Mouse (Mus musculus) MEL (cell line): Measurements from ENCODE around the gene Morc1. TPM values are rescaled to one million over a fixed set of nuclear protein-coding genes. Genes with fewer than 3 reads are reported as not detected.

Experiments
- DNase-seq: peaks from one replicate; pipeline ENCODE4 v3.0.0; 2011; ENCODE audit warnings: low read depth, low spot score
- H3K27ac ChIP-seq: 2 replicates; pipeline ENCODE4 v1.5.1; 2012; ENCODE audit warnings: low read depth, mild to moderate bottlenecking, control low read depth, low read length, moderate library complexity; ENCODE audit not compliant: control insufficient read depth
- H3K27me3 ChIP-seq, 2 experiments: fragments of 150-350 bp in 1 of 2; sonication (generic) in 1 of 2; 2 replicates each; pipeline ENCODE4 v1.6.1; 2012; ENCODE audit warnings: low read length in 2 of 2, mild to moderate bottlenecking in 2 of 2, improper control_type of control experiment in 1 of 2, moderate library complexity in 1 of 2; ENCODE audit not compliant: insufficient read depth in 2 of 2, control insufficient read depth in 1 of 2
- H3K36me3 ChIP-seq, 2 experiments: 2 replicates each; pipeline ENCODE4 v1.6.1; 2012 to 2014; ENCODE audit warnings: low read length in 2 of 2, improper control_type of control experiment in 1 of 2, inconsistent platforms in 1 of 2, mild to moderate bottlenecking in 1 of 2; ENCODE audit not compliant: insufficient read depth in 2 of 2, control insufficient read depth in 1 of 2
- H3K4me1 ChIP-seq, 2 experiments: fragments of 150-350 bp in 1 of 2; sonication (generic) in 1 of 2; 2 replicates each; pipeline ENCODE4 v1.6.1; 2012; ENCODE audit warnings: low read length in 2 of 2, improper control_type of control experiment in 1 of 2, mild to moderate bottlenecking in 1 of 2; ENCODE audit not compliant: insufficient read depth in 2 of 2, control insufficient read depth in 1 of 2
- H3K4me3 ChIP-seq, 2 experiments: fragments of 150-350 bp in 1 of 2; sonication (generic) in 1 of 2; 2 replicates each; pipeline ENCODE4 v1.5.1; 2012; ENCODE audit warnings: low read depth in 2 of 2, low read length in 2 of 2, mild to moderate bottlenecking in 2 of 2, moderate library complexity in 2 of 2, control low read depth in 1 of 2, improper control_type of control experiment in 1 of 2; ENCODE audit not compliant: control insufficient read depth in 1 of 2, insufficient read depth in 1 of 2
- H3K79me2 ChIP-seq: 2 replicates; pipeline ENCODE4 v1.6.1; 2012; ENCODE audit warnings: mild to moderate bottlenecking, low read length, moderate library complexity; ENCODE audit not compliant: control insufficient read depth, poor library complexity, insufficient read depth
- H3K9ac ChIP-seq: 2 replicates; pipeline ENCODE4 v1.6.1; 2012; ENCODE audit warnings: low read depth, mild to moderate bottlenecking, control low read depth, low read length, moderate library complexity; ENCODE audit not compliant: control insufficient read depth, poor library complexity, severe bottlenecking
- H3K9me3 ChIP-seq: fragments of 150-350 bp; sonication (generic); replicated peaks from 2 replicates; pipeline ENCODE4 v1.6.1; 2012; ENCODE audit warnings: mild to moderate bottlenecking, low read length, improper control_type of control experiment, moderate library complexity; ENCODE audit not compliant: insufficient read depth
- EP300 ChIP-seq, 2 experiments: IDR thresholded peaks; 2 replicates each; pipeline ENCODE4 v1.6.1; 2011; ENCODE audit warnings: improper control_type of control experiment in 2 of 2, low read length in 2 of 2, low read depth in 1 of 2, mild to moderate bottlenecking in 1 of 2
- GABPA ChIP-seq: IDR thresholded peaks from 2 replicates; pipeline ENCODE4 v1.6.1; 2012; ENCODE audit warnings: low read depth, mild to moderate bottlenecking, inconsistent platforms, low read length, improper control_type of control experiment, moderate library complexity
- JUND ChIP-seq: IDR thresholded peaks from 2 replicates; pipeline ENCODE4 v1.6.1; 2011; ENCODE audit warnings: low read depth, mild to moderate bottlenecking, improper control_type of control experiment, low read length
- MAFK ChIP-seq: IDR thresholded peaks from 2 replicates; pipeline ENCODE4 v1.6.1; 2011; ENCODE audit warnings: low read depth, mild to moderate bottlenecking, low read length, improper control_type of control experiment, borderline replicate concordance
- MAX ChIP-seq: IDR thresholded peaks from 2 replicates; pipeline ENCODE4 v1.6.1; 2011; ENCODE audit warnings: low read length, improper control_type of control experiment
- MAZ ChIP-seq: IDR thresholded peaks from 2 replicates; pipeline ENCODE4 v1.6.1; 2012; ENCODE audit warnings: low read depth, mild to moderate bottlenecking, inconsistent platforms, low read length, improper control_type of control experiment
- MEF2A ChIP-seq: IDR thresholded peaks from 2 replicates; pipeline ENCODE4 v1.6.1; 2014; ENCODE audit warnings: low read depth, mild to moderate bottlenecking, inconsistent platforms, low read length, improper control_type of control experiment; ENCODE audit not compliant: poor library complexity, insufficient replicate concordance, severe bottlenecking; ENCODE audit errors: extremely low read depth
- NELFE ChIP-seq: IDR thresholded peaks from 2 replicates; pipeline ENCODE4 v1.6.1; 2011; ENCODE audit warnings: low read depth, low read length, improper control_type of control experiment
- POLR2AphosphoS2 ChIP-seq: IDR thresholded peaks from 2 replicates; pipeline ENCODE4 v1.6.1; 2011; ENCODE audit warnings: low read length, improper control_type of control experiment
- POLR2AphosphoS5 ChIP-seq: IDR thresholded peaks from 2 replicates; pipeline ENCODE4 v1.6.1; 2012; ENCODE audit warnings: low read depth, borderline replicate concordance, mild to moderate bottlenecking, inconsistent platforms, low read length, moderate library complexity, mixed read lengths
- RAD21 ChIP-seq: IDR thresholded peaks from 2 replicates; pipeline ENCODE4 v1.6.1; 2011; ENCODE audit warnings: mild to moderate bottlenecking, low read depth, low read length, improper control_type of control experiment
- RCOR1 ChIP-seq: IDR thresholded peaks from 2 replicates; pipeline ENCODE4 v1.6.1; 2012; ENCODE audit warnings: low read depth, mild to moderate bottlenecking, inconsistent platforms, low read length, improper control_type of control experiment
- SIN3A ChIP-seq: IDR thresholded peaks from 2 replicates; pipeline ENCODE4 v1.6.1; 2012; ENCODE audit warnings: low read length, improper control_type of control experiment, inconsistent platforms
- UBTF ChIP-seq: IDR thresholded peaks from 2 replicates; pipeline ENCODE4 v1.6.1; 2012; ENCODE audit warnings: low read depth, mild to moderate bottlenecking, inconsistent platforms, low read length, improper control_type of control experiment, moderate library complexity, borderline replicate concordance; ENCODE audit not compliant: insufficient read depth
- USF2 ChIP-seq, 2 experiments: IDR thresholded peaks; 2 replicates each; pipeline ENCODE4 v1.6.1; 2011 to 2012; ENCODE audit warnings: improper control_type of control experiment in 2 of 2, low read length in 2 of 2, borderline replicate concordance in 1 of 2, inconsistent platforms in 1 of 2, low read depth in 1 of 2, mild to moderate bottlenecking in 1 of 2; ENCODE audit not compliant: insufficient read depth in 1 of 2
- ZC3H11A ChIP-seq: IDR thresholded peaks from 2 replicates; pipeline ENCODE4 v1.6.1; 2012; ENCODE audit warnings: low read depth, mild to moderate bottlenecking, inconsistent platforms, low read length, improper control_type of control experiment
- ZKSCAN1 ChIP-seq: IDR thresholded peaks from 2 replicates; pipeline ENCODE4 v1.6.1; 2012; ENCODE audit warnings: low read depth, mild to moderate bottlenecking, inconsistent platforms, low read length, improper control_type of control experiment, moderate library complexity
- polyA plus RNA-seq, 2 experiments: library from polyadenylated mRNA; stranded (reverse) in 1 of 2; unstranded in 1 of 2; fragments of >175 nt in 1 of 2; fragments of >200 nt in 1 of 2; gene quantifications; 2 replicates each; pipeline versions ENCODE4 v1.2.1 to v1.2.4; 2012; ENCODE audit warnings: low replicate concordance in 2 of 2, low read depth in 1 of 2; ENCODE audit not compliant: insufficient read length in 2 of 2, insufficient read depth in 1 of 2, missing spikeins in 1 of 2
- total RNA-seq: library from RNA; depleted of rRNA; stranded (reverse); fragments of 300-350 nt; gene quantifications from 2 replicates; pipeline ENCODE4 v1.2.3, GENCODE M21; 2012

Morc1 gene
- total and polyA plus RNA-seq, 3 experiments = not detected

DNA sequence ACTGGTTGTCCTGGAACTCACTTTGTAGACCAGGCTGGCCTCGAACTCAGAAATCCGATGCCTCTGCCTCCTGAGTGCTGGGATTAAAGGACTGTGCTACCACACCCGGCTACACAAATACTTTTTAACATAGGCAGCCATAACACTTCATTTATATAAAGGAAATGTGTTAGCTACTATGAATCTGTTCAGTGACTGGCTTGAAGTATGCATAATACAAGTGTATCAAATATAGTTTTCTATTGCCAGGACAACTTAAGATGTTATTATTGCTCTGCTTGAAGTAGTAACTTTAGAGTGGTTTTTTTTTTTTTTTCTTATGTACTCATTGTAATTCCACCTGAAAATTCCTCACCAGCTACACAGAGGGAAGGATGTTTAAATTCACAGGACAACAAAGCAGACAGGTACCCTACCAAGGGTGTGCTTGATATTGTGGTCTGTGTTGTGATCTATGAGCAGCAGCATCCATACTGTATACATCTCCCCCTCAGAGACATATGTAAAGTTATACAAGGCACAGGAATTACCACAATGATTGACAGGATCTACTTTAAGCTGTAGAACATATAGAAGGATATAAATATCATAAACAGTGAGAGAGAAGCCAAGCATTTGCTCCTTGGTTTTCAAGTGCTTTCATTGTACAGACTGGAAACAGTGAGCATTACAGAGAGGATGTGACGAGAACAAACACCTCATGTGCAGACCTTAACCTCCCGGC is 85.9 kb downstream of the Morc1 start:
- Histone ChIP-seq H3K27me3 (no peaks in the 10 kb centered on the region), H3K9me3 (no peaks in the 10 kb centered on the region), H3K27ac (no peak overlapping the region)

DNA sequence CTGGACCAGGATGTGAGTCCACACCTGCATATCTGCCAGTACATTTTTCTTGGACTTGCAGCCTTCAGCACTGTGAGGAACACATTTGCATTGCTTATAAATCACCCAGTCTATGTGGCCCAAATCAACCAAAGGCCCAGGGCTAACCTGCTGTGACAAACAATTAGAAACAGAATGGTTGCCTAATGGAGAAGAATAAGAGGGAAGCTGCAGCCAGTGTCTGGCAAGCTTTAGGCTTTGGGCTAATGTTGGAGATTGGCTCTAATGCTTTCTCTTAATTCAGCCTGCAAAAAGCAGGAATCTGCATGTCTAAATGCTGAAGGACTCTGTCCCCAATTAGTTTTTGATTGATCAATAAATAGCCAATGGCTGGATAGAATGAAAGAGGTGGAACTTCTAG is 88.5 kb downstream of the Morc1 start:
- TF ChIP-seq MAX (no peak), UBTF (no peak), POLR2AphosphoS5 (no peak)
- Histone ChIP-seq H3K4me3 (no peak overlapping the region), H3K9ac (no peak overlapping the region), H3K9me3 (no peaks in the 10 kb centered on the region), H3K36me3 (no peaks in the 10 kb centered on the region), H3K79me2 (no peaks in the 10 kb centered on the region), H3K4me1 (no peaks in the 10 kb centered on the region), H3K27me3 (no peaks in the 10 kb centered on the region), H3K27ac (no peak overlapping the region)
- no peak for DNase-seq

More for the DNA sequence above, 85.9 kb downstream of the Morc1 start:
- no peak for DNase-seq
- Histone ChIP-seq H3K4me3 (no peak overlapping the region), H3K79me2 (no peaks in the 10 kb centered on the region), H3K4me1 (no peaks in the 10 kb centered on the region), H3K36me3 (no peaks in the 10 kb centered on the region), H3K9ac (no peak overlapping the region)
- TF ChIP-seq ZC3H11A (no peak), MAFK (no peak), GABPA (no peak), EP300 (IDR thresholded peaks at IDR 0.05; ENCODE audit: low read depth in 1 of 2, low read length in 2 of 2) (no peak), JUND (no peak), RAD21 (no peak), SIN3A (no peak), POLR2AphosphoS2 (no peak), MEF2A (no peak), MAZ (no peak), USF2 (IDR thresholded peaks at IDR 0.05; ENCODE audit: borderline replicate concordance in 1 of 2, insufficient read depth in 1 of 2, low read depth in 1 of 2, low read length in 2 of 2) (no peak), RCOR1 (no peak), NELFE (no peak), ZKSCAN1 (no peak)
